Mouse (Mus musculus): ENCODE measurements around the gene Trim65. TPM values are rescaled to one million over a fixed set of nuclear protein-coding genes. Genes with fewer than 3 reads are reported as not detected.

The Trim65 gene
- polyA plus RNA-seq (2015; fragmentation: Nextera tagmentation; extraction: Ambion mirVana), result 1.1 and 1.2 TPM in 2 replicates

- Histone ChIP-seq H3K9ac (replicated peaks) (peak within 1 kb of the TSS; percentile 77), H3K36me3 (replicated peaks; ENCODE audit: insufficient read depth, low read length) (peaks cover 20% of the 10 kb centered on the region), H3K4me1 (ENCODE audit: insufficient read depth) (peaks cover 26% of the 10 kb centered on the region), H3K4me2 (ENCODE audit: low read depth, low read length) (peak within 1 kb of the TSS; percentile 84), H3K27ac (ENCODE audit: low read depth) (peak within 1 kb of the TSS; percentile 92), H3K4me3 (ENCODE audit: low read depth, low read length) (peak within 1 kb of the TSS; percentile 71), H3K27me3 (ENCODE audit: insufficient read depth, low read length) (no peaks in the 10 kb centered on the region), H3K9me3 (ENCODE audit: low read length) (no peaks in the 10 kb centered on the region)
- under 1% methylated on average over 63 of the region's 69 CpGs for WGBS (ENCODE audit: insufficient replicate concordance)
- peak; percentile 90 for DNase-seq
- TF ChIP-seq CTCF (IDR thresholded peaks at IDR 0.05; ENCODE audit: low read depth) (peak; percentile 100), EP300 (IDR thresholded peaks at IDR 0.05; ENCODE audit: low read depth) (no peak)
- ATAC-seq, result peak; percentile 88
These were observed at the start of gene Trim65 for GRCm38 (mm10) chr11:116130488-116131205. TSS of gene Trim65 (minus strand) at chr11:116131128.

- Histone ChIP-seq H3K4me3 (ENCODE audit: low read depth, low read length) (no peak overlapping the region), H3K9me3 (ENCODE audit: low read length) (no peaks in the 10 kb centered on the region), H3K36me3 (replicated peaks; ENCODE audit: insufficient read depth, low read length) (peaks cover 77% of the 10 kb centered on the region), H3K27ac (ENCODE audit: low read depth) (no peak overlapping the region), H3K4me2 (ENCODE audit: low read depth, low read length) (no peak overlapping the region), H3K27me3 (ENCODE audit: insufficient read depth, low read length) (no peaks in the 10 kb centered on the region), H3K4me1 (ENCODE audit: insufficient read depth) (no peaks in the 10 kb centered on the region), H3K9ac (replicated peaks) (no peak overlapping the region)
- DNase-seq (no peak), ATAC-seq (no peak)
- WGBS (ENCODE audit: insufficient replicate concordance), result 84% methylated on average over 20 of the region's 20 CpGs
- TF ChIP-seq CTCF (IDR thresholded peaks at IDR 0.05; ENCODE audit: low read depth) (no peak), EP300 (IDR thresholded peaks at IDR 0.05; ENCODE audit: low read depth) (no peak)
These were observed 47.6 kb upstream of the Trim65 start for GRCm38 (mm10) chr11:116178411-116179121.

GRCm38 (mm10) chr11:116176010-116176409, 45.1 kb upstream of the Trim65 start:
- no peak overlapping the region for H3K9ac ChIP-seq (replicated peaks)
- H3K4me1 ChIP-seq (ENCODE audit: insufficient read depth), result no peaks in the 10 kb centered on the region
- H3K4me2 ChIP-seq (ENCODE audit: low read depth, low read length), result no peak overlapping the region
- H3K9me3 ChIP-seq (ENCODE audit: low read length), result no peaks in the 10 kb centered on the region
- peaks cover 76% of the 10 kb centered on the region for H3K36me3 ChIP-seq (replicated peaks; ENCODE audit: insufficient read depth, low read length)
- no peak overlapping the region for H3K27ac ChIP-seq (ENCODE audit: low read depth)
- TF ChIP-seq CTCF (IDR thresholded peaks at IDR 0.05; ENCODE audit: low read depth), result no peak
- no peak for TF ChIP-seq EP300 (IDR thresholded peaks at IDR 0.05; ENCODE audit: low read depth)
- no peak for DNase-seq
- H3K27me3 ChIP-seq (ENCODE audit: insufficient read depth, low read length), result no peaks in the 10 kb centered on the region
- H3K4me3 ChIP-seq (ENCODE audit: low read depth, low read length), result no peak overlapping the region
- 81% methylated on average over 7 of the region's 7 CpGs for WGBS (ENCODE audit: insufficient replicate concordance)
- ATAC-seq, result no peak

GRCm38 (mm10) chr11:116174775-116175448, 44.0 kb upstream of the Trim65 start:
- no peak overlapping the region for H3K9ac ChIP-seq (replicated peaks)
- H3K4me2 ChIP-seq (ENCODE audit: low read depth, low read length), result no peak overlapping the region
- H3K4me3 ChIP-seq (ENCODE audit: low read depth, low read length), result no peak overlapping the region
- ATAC-seq, result no peak
- peaks cover 67% of the 10 kb centered on the region for H3K36me3 ChIP-seq (replicated peaks; ENCODE audit: insufficient read depth, low read length)
- no peaks in the 10 kb centered on the region for H3K4me1 ChIP-seq (ENCODE audit: insufficient read depth)
- H3K27me3 ChIP-seq (ENCODE audit: insufficient read depth, low read length), result no peaks in the 10 kb centered on the region
- H3K27ac ChIP-seq (ENCODE audit: low read depth), result no peak overlapping the region
- 86% methylated on average over 22 of the region's 22 CpGs for WGBS (ENCODE audit: insufficient replicate concordance)
- DNase-seq, result no peak
- no peaks in the 10 kb centered on the region for H3K9me3 ChIP-seq (ENCODE audit: low read length)
- TF ChIP-seq EP300 (IDR thresholded peaks at IDR 0.05; ENCODE audit: low read depth), result no peak
- no peak for TF ChIP-seq CTCF (IDR thresholded peaks at IDR 0.05; ENCODE audit: low read depth)

- Histone ChIP-seq H3K9ac (replicated peaks) (no peak overlapping the region), H3K4me1 (ENCODE audit: insufficient read depth) (peaks cover 14% of the 10 kb centered on the region), H3K27ac (ENCODE audit: low read depth) (0 out of 2 replicates have a peak overlapping the region, but pooled peaks have one; percentile 11), H3K4me3 (ENCODE audit: low read depth, low read length) (no peak overlapping the region), H3K36me3 (replicated peaks; ENCODE audit: insufficient read depth, low read length) (peaks cover 46% of the 10 kb centered on the region), H3K27me3 (ENCODE audit: insufficient read depth, low read length) (no peaks in the 10 kb centered on the region), H3K9me3 (ENCODE audit: low read length) (no peaks in the 10 kb centered on the region), H3K4me2 (ENCODE audit: low read depth, low read length) (no peak overlapping the region)
- ATAC-seq, result no peak
- TF ChIP-seq EP300 (IDR thresholded peaks at IDR 0.05; ENCODE audit: low read depth), result no peak
- no peak for TF ChIP-seq CTCF (IDR thresholded peaks at IDR 0.05; ENCODE audit: low read depth)
- 78% methylated on average over 2 of the region's 2 CpGs for WGBS (ENCODE audit: insufficient replicate concordance)
- no peak for DNase-seq
These were observed 41.0 kb upstream of the Trim65 start for GRCm38 (mm10) chr11:116171959-116172358.
